Comparison of ENCODE assay signal across 11 mouse cellular contexts in the genomic region with DNA sequence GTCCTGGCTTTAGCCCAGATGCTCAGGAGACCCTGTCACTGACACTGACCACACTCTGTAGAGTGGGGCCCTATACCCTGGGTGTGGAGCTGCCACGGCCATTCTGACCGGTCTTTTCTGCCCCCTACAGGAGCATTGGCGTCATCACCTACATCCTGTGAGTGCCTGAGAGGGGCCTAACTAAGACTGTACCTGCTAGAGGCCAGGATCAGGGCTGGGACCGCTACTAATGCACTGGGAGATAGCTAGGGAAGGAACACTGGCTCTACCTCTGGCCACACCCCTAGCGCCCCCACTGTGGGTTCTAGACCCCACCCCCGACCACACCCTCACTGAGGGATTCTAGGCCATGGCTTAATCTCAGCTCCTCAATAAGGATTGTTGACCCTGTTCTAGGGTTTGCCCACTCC. TPM values are rescaled to one million over a fixed set of nuclear protein-coding genes. Genes with fewer than 3 reads are reported as not detected.
DNase-seq lines count a peak whose midpoint lies in the region; ATAC-seq and TF ChIP-seq lines count a peak whose summit lies in the region.
"Had no signal": no experiment of that assay in that cellular context is flagged by ENCODE, and none has a peak within 500 bp of the region (broad histone marks: within the 10 kb centered on the region; RNA-seq: fewer than 3 reads in every experiment).

No protein-coding gene starts in this region.

- H3K27me3 ChIP-seq in liver, adult 2 months (ENCODE audit: control insufficient read depth, insufficient read depth, low read length) = no peaks in the 10 kb centered on the region
- no peaks in the 10 kb centered on the region for H3K27me3 ChIP-seq in heart, embryonic 15.5 days

- no peak overlapping the region for H3K9ac ChIP-seq in liver, adult 2 months (ENCODE audit: low read depth, low read length)
- no peak overlapping the region for H3K9ac ChIP-seq in heart, embryonic 15.5 days

- no peaks in the 10 kb centered on the region for H3K9me3 ChIP-seq in heart, embryonic 15.5 days (replicated peaks)
- H3K9me3 ChIP-seq: limb, embryonic 13.5 days had no signal

- H3K4me1 ChIP-seq in liver, adult 2 months (ENCODE audit: control insufficient read depth, insufficient read depth, low read length) = peaks cover 6% of the 10 kb centered on the region
- H3K4me1 ChIP-seq in heart, embryonic 15.5 days (replicated peaks) = peaks cover 37% of the 10 kb centered on the region

- TF ChIP-seq CTCF in liver, adult 2 months (IDR thresholded peaks at IDR 0.05; ENCODE audit: low read depth, low read length) = peak; percentile 63

- no peak overlapping the region for H3K27ac ChIP-seq in liver, adult 2 months (replicated peaks; ENCODE audit: insufficient read depth, low read depth, low read length)
- H3K27ac ChIP-seq in heart, embryonic 15.5 days = peak overlapping the region; percentile 98; the same call in 1 of the 2 replicates
- H3K27ac ChIP-seq in macrophage = peak overlapping the region; percentile 63
- H3K27ac ChIP-seq: limb, embryonic 13.5 days had no signal

- DNase-seq in adrenal gland, adult 2 months = peak; percentile 29
- DNase-seq in adrenal gland, adult 8-10 months = no peak
- DNase-seq in liver, adult 2 months (ENCODE audit: extremely low read depth, low read depth, low spot score) = no peak
- no peak for DNase-seq in liver
- DNase-seq in frontal cortex, postnatal 25 days (ENCODE audit: low spot score in 2 of 2) = no peak
- DNase-seq in natural killer cell, adult 2 months (ENCODE audit: low spot score in 2 of 2) = no peak
- DNase-seq: right cerebral cortex, postnatal 25 days had no signal

- H3K36me3 ChIP-seq in liver, adult 2 months (ENCODE audit: control insufficient read depth, insufficient read depth, low read length) = no peaks in the 10 kb centered on the region
- peaks cover 29% of the 10 kb centered on the region for H3K36me3 ChIP-seq in heart, embryonic 15.5 days
- H3K36me3 ChIP-seq in macrophage (ENCODE audit: inconsistent target) = peaks cover 19% of the 10 kb centered on the region; the same call in 1 of the 2 replicates

- H3K4me2 ChIP-seq in heart, embryonic 15.5 days = no peak overlapping the region

- no peak overlapping the region for H3K4me3 ChIP-seq in liver, adult 2 months (ENCODE audit: insufficient read depth, low read depth, low read length)
- H3K4me3 ChIP-seq in heart, embryonic 15.5 days = no peak overlapping the region
- H3K4me3 ChIP-seq in macrophage (ENCODE audit: inconsistent target) = no peak overlapping the region
- H3K4me3 ChIP-seq: limb, embryonic 13.5 days had no signal

- no peaks in the 10 kb centered on the region; the same call in 1 of the 2 replicates for H3K79me2 ChIP-seq in liver, adult 2 months (ENCODE audit: control insufficient read depth, insufficient read depth, low read length)
- peaks cover 19% of the 10 kb centered on the region; the same call in 1 of the 2 replicates for H3K79me2 ChIP-seq in macrophage (ENCODE audit: inconsistent target)

- WGBS in liver, adult 2 months = 67% methylated on average over 6 of the region's 6 CpGs
- 46% methylated on average over 6 of the region's 6 CpGs for WGBS in heart, embryonic 15.5 days
- WGBS in macrophage (ENCODE audit: missing documents) = 47% methylated on average over 6 of the region's 6 CpGs

- no peak for TF ChIP-seq POLR2A in liver, adult 2 months (IDR thresholded peaks at IDR 0.05; ENCODE audit: extremely low read depth, insufficient read depth, low read length)

- no peak for ATAC-seq in heart, embryonic 15.5 days (replicated peaks; ENCODE audit: insufficient number of reproducible peaks, insufficient read depth, low FRiP score, low read depth)

RNA-seq across cellular contexts. Expression of a gene that starts 7.3 kb away (rescaled TPM):
- total RNA-seq in adrenal gland, adult 2 months (2021) = not detected
- 0.12 TPM in 1 of 2 replicates, not detected in the other for polyA plus RNA-seq in adrenal gland, adult 2 months (2012; rRNA removed)
- total RNA-seq in adrenal gland, adult 8-10 months (2022) = not detected
- total RNA-seq in liver, adult 2 months (2014; rRNA removed) = not detected in 2 replicates
- polyA plus RNA-seq in liver, adult 2 months (2012; rRNA removed) = not detected in 2 replicates
- polyA plus RNA-seq in heart, embryonic 15.5 days (2015; fragmentation: Nextera tagmentation; extraction: Ambion mirVana) = not detected in 2 replicates
- total RNA-seq in macrophage (2018; cell fraction: chromatin; rRNA removed) = not detected
- total RNA-seq in macrophage (2018; cell fraction: cytosol; rRNA removed) = not detected
- not detected for total RNA-seq in macrophage (2018; cell fraction: nucleus; rRNA removed)
- not detected in 3 replicates for polyA plus RNA-seq in macrophage (2018)
- total RNA-seq: gastrocnemius, postnatal 4 days had no signal
- polyA plus RNA-seq: limb, embryonic 13.5 days had no signal

RNA-seq across cellular contexts. Expression of a gene that starts 8.1 kb away (rescaled TPM):
- total RNA-seq in adrenal gland, adult 2 months (2021) = 10 to 100 TPM; 74.6 to 76.7 TPM
- polyA plus RNA-seq in adrenal gland, adult 2 months (2012; rRNA removed) = 100 and 127 TPM in 2 replicates
- total RNA-seq in adrenal gland, adult 8-10 months (2022) = 10 to 100 TPM; 67.7 to 88.0 (median 81.8) TPM
- total RNA-seq in liver, adult 2 months (2014; rRNA removed) = 14.1 and 16.0 TPM in 2 replicates
- 42.5 and 44.2 TPM in 2 replicates for polyA plus RNA-seq in liver, adult 2 months (2012; rRNA removed)
- 38.4 and 43.1 TPM in 2 replicates for polyA plus RNA-seq in heart, embryonic 15.5 days (2015; fragmentation: Nextera tagmentation; extraction: Ambion mirVana)
- 10 to 100 TPM; 33.3 to 98.4 (median 63.9) TPM for total RNA-seq in macrophage (2018; cell fraction: chromatin; rRNA removed)
- 10 to 100 TPM; 23.9 to 52.8 (median 37.5) TPM for total RNA-seq in macrophage (2018; cell fraction: cytosol; rRNA removed)
- 10 to 100 TPM; 25.6 to 59.4 (median 45.8) TPM for total RNA-seq in macrophage (2018; cell fraction: nucleus; rRNA removed)
- 41.2 to 57.0 TPM (median 43.5 TPM) in 3 replicates for polyA plus RNA-seq in macrophage (2018)

RNA-seq across cellular contexts. Expression of a gene that starts 10.9 kb away (rescaled TPM):
- total RNA-seq in adrenal gland, adult 2 months (2021) = not detected
- not detected in 2 replicates for polyA plus RNA-seq in adrenal gland, adult 2 months (2012; rRNA removed)
- total RNA-seq in adrenal gland, adult 8-10 months (2022) = not detected
- 0.09 TPM in 1 of 2 replicates, not detected in the other for total RNA-seq in liver, adult 2 months (2014; rRNA removed)
- polyA plus RNA-seq in liver, adult 2 months (2012; rRNA removed) = not detected in 2 replicates
- 7.3 and 9.1 TPM in 2 replicates for polyA plus RNA-seq in heart, embryonic 15.5 days (2015; fragmentation: Nextera tagmentation; extraction: Ambion mirVana)
- not detected for total RNA-seq in macrophage (2018; cell fraction: chromatin; rRNA removed)
- not detected for total RNA-seq in macrophage (2018; cell fraction: cytosol; rRNA removed)
- not detected for total RNA-seq in macrophage (2018; cell fraction: nucleus; rRNA removed)
- polyA plus RNA-seq in macrophage (2018) = not detected in 3 replicates

RNA-seq across cellular contexts. Expression of a gene that starts 14.5 kb away (rescaled TPM):
- total RNA-seq in adrenal gland, adult 2 months (2021) = 1,000 to 10,000 TPM; 1,393 to 1,508 TPM
- polyA plus RNA-seq in adrenal gland, adult 2 months (2012; rRNA removed) = 1,342 and 1,424 TPM in 2 replicates
- 1,000 to 10,000 TPM; 1,447 to 1,655 (median 1,598) TPM for total RNA-seq in adrenal gland, adult 8-10 months (2022)
- 812 and 946 TPM in 2 replicates for total RNA-seq in liver, adult 2 months (2014; rRNA removed)
- polyA plus RNA-seq in liver, adult 2 months (2012; rRNA removed) = 1,151 and 1,204 TPM in 2 replicates
- polyA plus RNA-seq in heart, embryonic 15.5 days (2015; fragmentation: Nextera tagmentation; extraction: Ambion mirVana) = 350 and 441 TPM in 2 replicates
- total RNA-seq in macrophage (2018; cell fraction: chromatin; rRNA removed) = 100 to 1,000 TPM; 161 to 373 (median 228) TPM
- total RNA-seq in macrophage (2018; cell fraction: cytosol; rRNA removed) = 1,000 to 10,000 TPM in 11 of 26 experiments, 100 to 1,000 TPM in 15; 644 to 1,256 (median 896) TPM
- 100 to 1,000 TPM; 248 to 505 (median 331) TPM for total RNA-seq in macrophage (2018; cell fraction: nucleus; rRNA removed)
- polyA plus RNA-seq in macrophage (2018) = 749 to 1,081 TPM (median 1,012 TPM) in 3 replicates

RNA-seq across cellular contexts. Expression of a gene that starts 23.2 kb away (rescaled TPM):
- total RNA-seq in adrenal gland, adult 2 months (2021) = 10 to 100 TPM; 27.3 to 29.8 TPM
- 41.4 and 48.6 TPM in 2 replicates for polyA plus RNA-seq in adrenal gland, adult 2 months (2012; rRNA removed)
- total RNA-seq in adrenal gland, adult 8-10 months (2022) = 10 to 100 TPM; 22.8 to 32.5 (median 30.1) TPM
- total RNA-seq in liver, adult 2 months (2014; rRNA removed) = 8.9 and 10.1 TPM in 2 replicates
- polyA plus RNA-seq in liver, adult 2 months (2012; rRNA removed) = 17.8 and 22.7 TPM in 2 replicates
- 29.1 and 41.6 TPM in 2 replicates for polyA plus RNA-seq in heart, embryonic 15.5 days (2015; fragmentation: Nextera tagmentation; extraction: Ambion mirVana)
- total RNA-seq in macrophage (2018; cell fraction: chromatin; rRNA removed) = 100 to 1,000 TPM in 1 of 26 experiments, 10 to 100 TPM in 25; 30.3 to 113 (median 63.8) TPM
- total RNA-seq in macrophage (2018; cell fraction: cytosol; rRNA removed) = 10 to 100 TPM; 18.8 to 27.9 (median 23.9) TPM
- 10 to 100 TPM; 29.0 to 59.1 (median 42.5) TPM for total RNA-seq in macrophage (2018; cell fraction: nucleus; rRNA removed)
- 19.6 to 22.5 TPM (median 21.5 TPM) in 3 replicates for polyA plus RNA-seq in macrophage (2018)
